Mouse (Mus musculus) spleen, postnatal 0 days (tissue): Measurements from ENCODE around the gene Phactr3. TPM values are rescaled to one million over a fixed set of nuclear protein-coding genes. Genes with fewer than 3 reads are reported as not detected.

Source experiments
- polyA plus RNA-seq: library from polyadenylated mRNA; unstranded; fragments of >200 nt; fragmentation: Nextera tagmentation; extraction: Ambion mirVana; gene quantifications from 2 replicates; pipeline ENCODE4 v1.2.1, GENCODE M21; 2015

The Phactr3 gene
- 0.05 and 0.06 TPM in 2 replicates for polyA plus RNA-seq

GRCm38 (mm10) chr2:178118801-178119560, at the start of gene Phactr3:
Gene Phactr3 (plus strand): TSS chr2:178118975.

GRCm38 (mm10) chr2:178078166-178078717, 40.5 kb upstream of the Phactr3 start, which contains the start of gene Zfp931:
Gene Zfp931 (minus strand): TSS chr2:178078476.

Other genes starting within 250 kb of the Phactr3 start
- 1.9 and 2.4 TPM in 2 replicates for gene Gm14327, start 221.9 kb upstream of the Phactr3 start, polyA plus RNA-seq
- gene Zfp972, start 193.4 kb upstream of the Phactr3 start, polyA plus RNA-seq = 1.1 TPM in 1 of 2 replicates, not detected in the other
- gene Gm14326, start 161.7 kb upstream of the Phactr3 start, polyA plus RNA-seq = 7.0 and 8.6 TPM in 2 replicates
- gene Zfp971, start 95.7 kb upstream of the Phactr3 start, polyA plus RNA-seq = 4.9 and 7.5 TPM in 2 replicates
- gene Zfp931, start 40.5 kb upstream of the Phactr3 start, polyA plus RNA-seq = 3.4 and 3.5 TPM in 2 replicates